Mouse (Mus musculus) intestine, embryonic 14.5 days (tissue): ENCODE measurements at regions not wholly inside any gene's neighbourhood (a gene's known extent, or its start where the extent isn't known, plus 50 kb on each side); places are given as distances from the start of the nearest gene placed in this dataset.

Source experiments
- ATAC-seq: fragments of 200-750 bp; cut with Nextera tagmentation; replicated peaks from 2 replicates; pipeline ENCODE4 v1.8.0; 2017; ENCODE audit warnings: low read depth, moderate number of reproducible peaks, moderate TSS enrichment, moderate library complexity; ENCODE audit not compliant: low FRiP score, low TSS enrichment
- DNase-seq: peaks from one replicate; pipeline ENCODE4 v3.0.0-alpha.2; 2018; ENCODE audit warnings: low spot score
- H3K27ac ChIP-seq: fragments of 300-500 bp; sonication (generic); 2 replicates; pipeline ENCODE4 v1.5.1; 2014; ENCODE audit warnings: low read depth, mild to moderate bottlenecking, control low read depth
- H3K27me3 ChIP-seq: fragments of 300-500 bp; sonication (generic); replicated peaks from 2 replicates; pipeline ENCODE4 v1.6.1; 2014; ENCODE audit warnings: low read length, control low read depth; ENCODE audit not compliant: control insufficient read depth, insufficient read depth
- H3K36me3 ChIP-seq: fragments of 300-500 bp; sonication (generic); 2 replicates; pipeline ENCODE4 v1.6.1; 2014; ENCODE audit warnings: low read length, control low read depth; ENCODE audit not compliant: control insufficient read depth, insufficient read depth
- H3K4me1 ChIP-seq: fragments of 300-500 bp; sonication (generic); replicated peaks from 2 replicates; pipeline ENCODE4 v1.6.1; 2014; ENCODE audit warnings: low read length, control low read depth, mixed read lengths; ENCODE audit not compliant: control insufficient read depth, insufficient read depth
- H3K4me2 ChIP-seq: fragments of 300-500 bp; sonication (generic); 2 replicates; pipeline ENCODE4 v1.6.1; 2014; ENCODE audit warnings: low read length
- H3K4me3 ChIP-seq: fragments of 300-500 bp; sonication (generic); 2 replicates; pipeline ENCODE4 v1.5.1; 2014; ENCODE audit warnings: low read depth, low read length, control low read depth, mixed read lengths
- H3K9ac ChIP-seq: fragments of 300-500 bp; sonication (generic); 2 replicates; pipeline ENCODE4 v1.6.1; 2014; ENCODE audit warnings: mild to moderate bottlenecking, low read length
- H3K9me3 ChIP-seq: fragments of 300-500 bp; sonication (generic); 2 replicates; pipeline ENCODE4 v1.6.1; 2016; ENCODE audit warnings: low read length, control low read depth; ENCODE audit not compliant: control insufficient read depth
- WGBS: fragments of 180-500 bp; shearing (Covaris S2); extraction: QIAGEN DNeasy Blood & Tissue Kit; methylation state at CpG from one replicate; pipeline ENCODE4 v1.1.7; 2014; 5-methylcytosine and 5-hydroxymethylcytosine counted together

- Histone ChIP-seq H3K4me2 (no peak overlapping the region), H3K4me1 (no peaks in the 10 kb centered on the region), H3K4me3 (no peak overlapping the region), H3K27ac (no peak overlapping the region), H3K27me3 (no peaks in the 10 kb centered on the region), H3K36me3 (no peaks in the 10 kb centered on the region), H3K9ac (no peak overlapping the region), H3K9me3 (no peaks in the 10 kb centered on the region)
- DNase-seq (no peak), ATAC-seq (no peak)
- 51% methylated on average over 12 of the region's 12 CpGs for WGBS
These were observed 1146.7 kb downstream of the Poteg start for GRCm38 (mm10) chr8:28594191-28594590.

GRCm38 (mm10) chr8:28594606-28595005 lies 1147.1 kb downstream of the Poteg start:
- DNase-seq = no peak
- Histone ChIP-seq H3K4me3 (no peak overlapping the region), H3K36me3 (no peaks in the 10 kb centered on the region), H3K9ac (no peak overlapping the region), H3K9me3 (no peaks in the 10 kb centered on the region), H3K27ac (no peak overlapping the region), H3K4me1 (no peaks in the 10 kb centered on the region), H3K4me2 (no peak overlapping the region), H3K27me3 (no peaks in the 10 kb centered on the region)
- no peak; the same call in 1 of the 2 replicates for ATAC-seq
- WGBS = 24% methylated on average over 8 of the region's 8 CpGs

DNA sequence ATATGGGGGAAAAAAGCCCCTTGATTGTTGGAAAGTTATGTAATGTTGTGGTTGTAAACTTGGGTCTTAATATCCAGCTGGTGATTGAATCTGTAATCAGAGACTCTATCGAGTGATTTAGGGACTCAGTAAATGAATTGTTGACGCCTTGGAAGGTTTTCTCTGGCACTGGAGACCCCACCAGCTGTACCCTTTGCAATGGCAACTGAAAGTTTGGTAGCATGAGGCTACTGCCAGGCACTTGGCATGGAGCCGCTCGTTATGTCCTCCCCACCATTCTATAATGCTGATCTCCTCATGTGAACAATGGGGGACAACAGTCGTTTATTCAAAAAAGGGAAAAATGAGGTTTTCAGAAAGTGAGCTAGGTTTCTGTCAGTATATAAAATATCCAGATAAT lies 1148.4 kb downstream of the Poteg start:
- Histone ChIP-seq H3K4me2 (no peak overlapping the region), H3K4me3 (no peak overlapping the region), H3K36me3 (no peaks in the 10 kb centered on the region), H3K9ac (no peak overlapping the region), H3K4me1 (no peaks in the 10 kb centered on the region), H3K27me3 (no peaks in the 10 kb centered on the region), H3K27ac (no peak overlapping the region), H3K9me3 (no peaks in the 10 kb centered on the region)
- DNase-seq = no peak
- 88% methylated on average over 5 of the region's 5 CpGs for WGBS
- no peak for ATAC-seq
